Mouse (Mus musculus): ENCODE measurements at regions not wholly inside any gene's neighbourhood (a gene's known extent, or its start where the extent isn't known, plus 50 kb on each side); places are given as distances from the start of the nearest gene placed in this dataset.

GRCm38 (mm10) chr5:106321023-106321422 lies 136.9 kb downstream of the Barhl2 start:
- DNase-seq (ENCODE audit: low spot score in 2 of 2) = no peak

GRCm38 (mm10) chr5:106320039-106320438 lies 137.9 kb downstream of the Barhl2 start:
- no peak for DNase-seq (ENCODE audit: low spot score in 2 of 2)

- no peak for DNase-seq (ENCODE audit: low spot score in 2 of 2)
Measured at GRCm38 (mm10) chr5:106318246-106318645, 139.7 kb downstream of the Barhl2 start.

GRCm38 (mm10) chr5:106313874-106314273 lies 144.1 kb downstream of the Barhl2 start:
- DNase-seq (ENCODE audit: low spot score in 2 of 2) = no peak

GRCm38 (mm10) chr5:106301372-106301771 lies 156.6 kb downstream of the Barhl2 start:
- no peak for DNase-seq (ENCODE audit: low spot score in 2 of 2)

GRCm38 (mm10) chr5:106296721-106297120 lies 161.2 kb downstream of the Barhl2 start:
- DNase-seq (ENCODE audit: low spot score in 2 of 2) = no peak

- no peak for DNase-seq (ENCODE audit: low spot score in 2 of 2)
Measured at GRCm38 (mm10) chr5:106295993-106296392, 162.0 kb downstream of the Barhl2 start.

GRCm38 (mm10) chr5:106295538-106295937 lies 162.4 kb downstream of the Barhl2 start:
- DNase-seq (ENCODE audit: low spot score in 2 of 2) = no peak

GRCm38 (mm10) chr5:106292387-106293229 lies 165.4 kb downstream of the Barhl2 start:
- DNase-seq (ENCODE audit: low spot score in 2 of 2) = no peak

- DNase-seq (ENCODE audit: low spot score in 2 of 2) = no peak
Measured at GRCm38 (mm10) chr5:106285152-106285551, 172.8 kb downstream of the Barhl2 start.

GRCm38 (mm10) chr5:106284731-106285130 lies 173.2 kb downstream of the Barhl2 start:
- DNase-seq (ENCODE audit: low spot score in 2 of 2) = no peak

- DNase-seq (ENCODE audit: low spot score in 2 of 2) = no peak
Measured at GRCm38 (mm10) chr5:106282646-106283045, 175.3 kb downstream of the Barhl2 start.

- DNase-seq (ENCODE audit: low spot score in 2 of 2) = no peak
Measured at GRCm38 (mm10) chr5:106277786-106278185, 180.2 kb downstream of the Barhl2 start.

- DNase-seq (ENCODE audit: low spot score in 2 of 2) = no peak
Measured at GRCm38 (mm10) chr5:106277231-106277630, 180.7 kb downstream of the Barhl2 start.

GRCm38 (mm10) chr5:106276186-106276585 lies 181.8 kb downstream of the Barhl2 start:
- peak; percentile 20 to 28 for DNase-seq (ENCODE audit: low spot score in 2 of 2)

GRCm38 (mm10) chr5:106274617-106275016 lies 183.3 kb downstream of the Barhl2 start:
- DNase-seq (ENCODE audit: low spot score in 2 of 2) = no peak

- DNase-seq (ENCODE audit: low spot score in 2 of 2) = no peak
Measured at GRCm38 (mm10) chr5:106264536-106264935, 193.4 kb downstream of the Barhl2 start.

- DNase-seq (ENCODE audit: low spot score in 2 of 2) = no peak
Measured at GRCm38 (mm10) chr5:106257179-106257578, 200.8 kb downstream of the Barhl2 start.

GRCm38 (mm10) chr5:106229154-106229553 lies 228.8 kb downstream of the Barhl2 start:
- DNase-seq (ENCODE audit: low spot score in 2 of 2) = no peak

- no peak for DNase-seq (ENCODE audit: low spot score in 2 of 2)
Measured at GRCm38 (mm10) chr5:106224141-106224540, 233.8 kb downstream of the Barhl2 start.

- no peak for DNase-seq (ENCODE audit: low spot score in 2 of 2)
Measured at GRCm38 (mm10) chr5:106209543-106209942, 248.4 kb downstream of the Barhl2 start.

GRCm38 (mm10) chr5:106207706-106208105 lies 250.3 kb downstream of the Barhl2 start:
- DNase-seq (ENCODE audit: low spot score in 2 of 2) = no peak

GRCm38 (mm10) chr5:106205724-106206123 lies 252.2 kb downstream of the Barhl2 start:
- DNase-seq (ENCODE audit: low spot score in 2 of 2) = no peak
